Comparison of ENCODE assay signal across 10 mouse cellular contexts in genomic region chr9:115049981-115050720, GRCm38 (mm10).
A peak's percentile ranks its signal among the peaks of the same experiment; 100 is the strongest.
DNase-seq lines count a peak whose midpoint lies in the region; ATAC-seq and TF ChIP-seq lines count a peak whose summit lies in the region.
"Had no signal": no experiment of that assay in that cellular context is flagged by ENCODE, and none has a peak within 500 bp of the region (broad histone marks: within the 10 kb centered on the region; RNA-seq: fewer than 3 reads in every experiment).

No protein-coding gene starts in this region.

- 62% methylated on average over 13 of the region's 13 CpGs for WGBS in kidney, embryonic 14.5 days

- no peaks in the 10 kb centered on the region for H3K9me3 ChIP-seq in kidney, embryonic 14.5 days (ENCODE audit: control insufficient read depth, low read length)
- H3K9me3 ChIP-seq: embryonic facial prominence, embryonic 15.5 days; liver, embryonic 13.5 days had no signal

- H3K36me3 ChIP-seq in kidney, embryonic 14.5 days (ENCODE audit: control insufficient read depth, insufficient read depth, low read length), result no peaks in the 10 kb centered on the region
- H3K36me3 ChIP-seq: embryonic facial prominence, embryonic 15.5 days; liver, embryonic 13.5 days had no signal

- no peak overlapping the region for H3K9ac ChIP-seq in kidney, embryonic 14.5 days (ENCODE audit: low read depth, low read length)
- H3K9ac ChIP-seq: embryonic facial prominence, embryonic 15.5 days; liver, embryonic 13.5 days had no signal

- no peak overlapping the region for H3K4me2 ChIP-seq in kidney, embryonic 14.5 days (replicated peaks; ENCODE audit: low read depth, low read length)
- H3K4me2 ChIP-seq: embryonic facial prominence, embryonic 15.5 days; liver, embryonic 13.5 days had no signal

- no peak overlapping the region for H3K4me3 ChIP-seq in kidney, embryonic 14.5 days (ENCODE audit: low read length)
- no peak overlapping the region for H3K4me3 ChIP-seq in left cerebral cortex, adult 2 months
- H3K4me3 ChIP-seq: embryonic facial prominence, embryonic 15.5 days; liver, embryonic 13.5 days had no signal

- no peak for ATAC-seq in kidney, embryonic 14.5 days (ENCODE audit: low FRiP score, low TSS enrichment)

- intact Hi-C loops in left cerebral cortex, adult 2 months (cut with DNase I), result loop anchor here (5.0 kb wide), 1 partner anchor 73 kb away; the partner anchor contains the start of gene Osbpl10

- peak; percentile 91 for DNase-seq in kidney, adult 11 months
- DNase-seq in adrenal gland, adult 2 months, result peak; percentile 74
- peak; percentile 47 to 72 for DNase-seq in heart, adult 9 months (ENCODE audit: low spot score in 2 of 2)
- peak; percentile 80 for DNase-seq in lung, postnatal 10 days
- DNase-seq in retina, embryonic 14.5 days (ENCODE audit: low spot score), result no peak
- no peak for DNase-seq in left cerebral cortex, adult 2 months (ENCODE audit: extremely low spot score in 1 of 2, low spot score in 2 of 2)
- no peak for DNase-seq in spleen, postnatal 4 days (ENCODE audit: low spot score in 2 of 2)
- DNase-seq: liver, embryonic 13.5 days had no signal

- no peaks in the 10 kb centered on the region for H3K27me3 ChIP-seq in kidney, embryonic 14.5 days (ENCODE audit: control insufficient read depth, insufficient read depth, low read length)
- H3K27me3 ChIP-seq: embryonic facial prominence, embryonic 15.5 days; liver, embryonic 13.5 days had no signal

- TF ChIP-seq CTCF in left cerebral cortex, adult 2 months (IDR thresholded peaks at IDR 0.05), result no peak

- peaks cover 7% of the 10 kb centered on the region; the same call in 1 of the 2 replicates for H3K4me1 ChIP-seq in kidney, embryonic 14.5 days (ENCODE audit: control insufficient read depth, insufficient read depth, low read length)
- H3K4me1 ChIP-seq: embryonic facial prominence, embryonic 15.5 days; liver, embryonic 13.5 days had no signal

- no peak overlapping the region for H3K27ac ChIP-seq in kidney, embryonic 14.5 days (ENCODE audit: low read depth, low read length)
- H3K27ac ChIP-seq in left cerebral cortex, adult 2 months, result no peak overlapping the region
- H3K27ac ChIP-seq: embryonic facial prominence, embryonic 15.5 days; liver, embryonic 13.5 days had no signal

Comparison
In these comparisons a context has a peak if more than half of its experiments do, and no peak if none do; other contexts are left out.
1. DNase-seq: peak in kidney, adult 11 months (single experiment), adrenal gland, adult 2 months (single experiment), heart, adult 9 months (2 of 2) and lung, postnatal 10 days (single experiment); none in retina, embryonic 14.5 days (single experiment), left cerebral cortex, adult 2 months (0 of 2) and spleen, postnatal 4 days (0 of 2).